Mouse (Mus musculus) naive thymus-derived CD4-positive, alpha-beta T cell, adult 2 months (primary cell): ENCODE measurements around the gene Olfr1391.
"Not testable (repeated sequence)": the region's sequence is repeated elsewhere in the genome, so short reads cannot be mapped to it uniquely, and the experiment has no call there.

ENCODE experiments used
- DNase-seq: peaks from one replicate; pipeline ENCODE4 v3.0.0-alpha.2; 2011; ENCODE audit warnings: low read depth

Gene Olfr1391

DNA sequence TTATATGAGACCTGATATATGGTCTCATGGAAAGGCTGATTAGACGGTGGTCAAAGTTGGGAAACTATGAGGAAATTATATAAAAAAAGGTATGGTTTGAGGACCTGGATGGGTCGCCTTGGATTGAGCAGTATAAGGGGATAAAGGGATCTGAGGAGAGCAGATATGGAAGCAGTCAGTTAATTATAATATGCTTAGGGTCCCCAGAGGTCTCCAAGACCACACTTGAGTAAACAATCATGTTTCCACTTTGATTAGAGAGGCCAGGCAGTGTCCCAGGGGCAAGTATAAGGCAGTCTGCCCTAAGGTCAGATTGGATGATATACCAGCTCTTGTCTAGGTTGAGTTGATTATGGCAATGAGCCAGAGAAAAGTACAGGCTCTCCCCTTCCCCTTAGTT lies at the start of gene Olfr1391:
Olfr1391 (plus strand) TSS at position 301 of the 400 bp plus-strand sequence.
- no peak for DNase-seq

DNA sequence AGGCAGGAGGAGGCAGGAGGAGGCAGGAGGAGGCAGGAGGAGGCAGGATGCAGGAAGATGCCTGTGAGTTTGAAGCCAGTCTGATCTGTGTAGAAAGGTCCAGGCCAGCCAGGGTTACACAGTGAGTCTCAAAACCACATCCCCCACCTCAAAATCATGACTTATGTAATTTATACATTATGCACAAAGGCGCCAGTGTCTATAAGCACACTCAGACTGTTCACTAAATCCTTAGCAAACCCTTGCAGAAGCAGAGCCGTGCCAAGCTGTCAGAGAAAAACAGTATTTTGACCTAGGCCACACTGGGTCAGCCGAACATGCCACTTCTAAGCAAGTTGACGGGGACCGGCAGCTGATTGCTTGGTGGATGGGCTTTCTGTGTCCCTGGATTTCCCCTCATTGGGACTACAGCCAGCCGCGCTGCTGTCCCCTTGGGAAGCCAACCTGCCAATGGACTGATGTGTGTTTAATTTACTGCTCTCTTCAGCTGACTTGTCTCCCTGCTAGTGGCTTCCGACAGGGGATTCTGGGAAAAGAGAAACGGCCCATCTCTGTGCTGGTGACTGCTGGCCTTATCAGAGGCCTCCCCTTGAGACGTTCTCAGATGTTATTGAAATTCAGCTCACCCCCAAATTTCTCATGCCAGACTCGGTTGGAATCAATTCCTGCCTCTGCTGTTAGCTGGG lies 48.6 kb upstream of the Olfr1391 start:
- DNase-seq = no peak

GRCm38 (mm10) chr11:49278222-49278621 lies 44.3 kb upstream of the Olfr1391 start, which contains the start of gene Olfr1393:
Gene Olfr1393, plus strand, starts transcription at chr11:49278304.
- no peak for DNase-seq

GRCm38 (mm10) chr11:49284982-49285381 lies 37.6 kb upstream of the Olfr1391 start, which contains the start of gene Olfr1392:
Gene Olfr1392, plus strand, starts transcription at chr11:49285282.
- DNase-seq = not testable (repeated sequence)

DNA sequence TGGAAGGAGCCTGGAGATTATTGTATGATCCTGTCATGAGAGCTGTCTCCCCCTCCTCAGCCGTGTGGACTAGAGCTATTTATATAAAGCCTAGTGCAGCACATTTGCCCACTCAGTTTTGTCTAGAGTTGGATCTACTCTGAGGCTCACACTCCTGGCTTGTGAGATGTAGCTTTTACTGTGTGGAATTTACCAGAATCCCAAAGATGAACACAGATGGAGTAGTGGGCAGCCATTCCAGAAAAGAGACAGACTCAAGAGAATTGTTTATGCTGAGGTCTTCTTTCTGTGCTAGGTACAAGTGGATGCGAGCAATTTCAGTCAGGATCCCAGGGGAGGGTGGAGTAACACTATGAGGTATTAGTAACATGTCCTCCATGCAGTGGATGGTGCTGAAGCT lies 35.3 kb upstream of the Olfr1391 start:
- DNase-seq = no peak

DNA sequence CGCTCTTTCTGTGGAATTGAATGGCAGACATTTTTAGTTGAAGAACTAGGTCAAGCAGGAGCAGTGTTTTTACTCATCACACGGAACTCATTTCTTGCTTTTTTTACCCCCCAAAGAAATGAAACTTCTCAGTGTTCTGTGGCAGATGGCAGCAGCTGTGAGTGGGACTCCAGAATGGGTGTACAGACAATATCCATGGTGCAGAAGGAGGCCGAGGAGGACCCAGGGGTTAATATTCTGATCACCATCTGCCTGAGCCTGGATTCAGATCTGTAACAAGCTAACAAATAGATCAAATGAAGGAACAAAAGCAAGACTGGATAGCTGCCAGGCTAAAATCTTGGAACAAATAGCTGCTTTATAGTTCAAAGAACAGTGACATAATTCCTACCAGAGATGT lies 29.8 kb upstream of the Olfr1391 start:
- no peak for DNase-seq

- no peak for DNase-seq
Measured at GRCm38 (mm10) chr11:49304441-49304840, 18.1 kb upstream of the Olfr1391 start, which contains the start of gene Olfr10. Gene Olfr10, plus strand, starts transcription at chr11:49304741.

GRCm38 (mm10) chr11:49308547-49308946 lies 14.0 kb upstream of the Olfr1391 start:
- DNase-seq = not testable (repeated sequence)

DNA sequence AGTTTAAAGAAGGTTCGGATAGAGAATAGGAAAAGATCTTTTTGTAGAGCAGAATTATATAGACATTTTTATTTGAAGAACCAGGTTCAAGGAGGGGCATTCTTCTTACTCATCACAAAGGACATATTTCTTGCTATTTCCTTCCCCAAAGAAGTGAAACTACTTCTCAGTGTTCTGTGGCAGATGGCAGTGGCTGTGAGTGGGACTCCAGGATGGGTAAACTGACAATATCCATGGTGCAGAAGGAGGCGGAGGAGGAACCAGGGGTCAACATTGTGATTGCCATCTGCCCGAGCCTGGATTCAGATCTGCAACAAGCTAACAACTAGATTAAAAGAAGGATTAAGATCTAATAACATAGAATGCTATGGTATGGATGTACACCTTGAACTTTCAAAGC lies 4.2 kb downstream of the Olfr1391 start:
- DNase-seq = no peak

- DNase-seq = no peak
Measured at GRCm38 (mm10) chr11:49329686-49330085, 7.1 kb downstream of the Olfr1391 start.

- DNase-seq = no peak
Measured at GRCm38 (mm10) chr11:49334888-49335287, 12.3 kb downstream of the Olfr1391 start, which contains the start of gene Olfr1390. Gene Olfr1390, plus strand, starts transcription at chr11:49335188.

- no peak for DNase-seq
Measured at GRCm38 (mm10) chr11:49337150-49337832, 14.7 kb downstream of the Olfr1391 start.
